ENCODE assay signal across 8 mouse cellular contexts in genomic region chr9:50603998-50604324, GRCm38 (mm10). TPM values are rescaled to one million over a fixed set of nuclear protein-coding genes. Genes with fewer than 3 reads are reported as not detected.
DNase-seq lines count a peak whose midpoint lies in the region; ATAC-seq and TF ChIP-seq lines count a peak whose summit lies in the region.

No protein-coding gene starts in this region.

- peak overlapping the region; percentile 87 for H3K4me2 ChIP-seq in lung, postnatal 0 days (replicated peaks; ENCODE audit: low read depth, low read length)
- H3K4me2 ChIP-seq in limb, embryonic 11.5 days (ENCODE audit: low read depth, severe bottlenecking) = peak overlapping the region; percentile 64

- H3K4me3 ChIP-seq in lung, postnatal 0 days (ENCODE audit: low read depth, low read length) = peak overlapping the region; percentile 66
- peak overlapping the region; percentile 72 for H3K4me3 ChIP-seq in limb, embryonic 11.5 days (ENCODE audit: low read depth, low read length)
- H3K4me3 ChIP-seq in olfactory bulb, adult 2 months (ENCODE audit: insufficient read depth, low read depth, low read length) = peak overlapping the region; percentile 92

- no peaks in the 10 kb centered on the region; the same call in 1 of the 2 replicates for H3K36me3 ChIP-seq in lung, postnatal 0 days (ENCODE audit: insufficient read depth, low read length)
- peaks cover 8% of the 10 kb centered on the region; the same call in 1 of the 2 replicates for H3K36me3 ChIP-seq in limb, embryonic 11.5 days (ENCODE audit: control insufficient read depth, insufficient read depth, low read length)

- no peaks in the 10 kb centered on the region for H3K9me3 ChIP-seq in lung, postnatal 0 days (ENCODE audit: low read length)
- no peaks in the 10 kb centered on the region for H3K9me3 ChIP-seq in limb, embryonic 11.5 days (ENCODE audit: control insufficient read depth, low read length)

- H3K27me3 ChIP-seq in lung, postnatal 0 days (replicated peaks; ENCODE audit: insufficient read depth, low read length) = no peaks in the 10 kb centered on the region
- H3K27me3 ChIP-seq in limb, embryonic 11.5 days (ENCODE audit: control insufficient read depth, insufficient read depth, low read length) = no peaks in the 10 kb centered on the region

- TF ChIP-seq POLR2A in olfactory bulb, adult 2 months (IDR thresholded peaks at IDR 0.05; ENCODE audit: insufficient read depth, low read depth, low read length) = no peak

- TF ChIP-seq EP300 in lung, postnatal 0 days (IDR thresholded peaks at IDR 0.05) = no peak

- peaks cover 18% of the 10 kb centered on the region; the same call in 1 of the 2 replicates for H3K4me1 ChIP-seq in lung, postnatal 0 days (ENCODE audit: insufficient read depth, low read depth, low read length)
- H3K4me1 ChIP-seq in limb, embryonic 11.5 days (ENCODE audit: control insufficient read depth, insufficient read depth, low read length) = peaks cover 4% of the 10 kb centered on the region
- peaks cover 9% of the 10 kb centered on the region for H3K4me1 ChIP-seq in olfactory bulb, adult 2 months (ENCODE audit: control insufficient read depth, insufficient read depth, low read length)

- H3K9ac ChIP-seq in lung, postnatal 0 days (replicated peaks; ENCODE audit: low read depth) = peak overlapping the region; percentile 60
- peak overlapping the region; percentile 86 for H3K9ac ChIP-seq in limb, embryonic 11.5 days (ENCODE audit: low read length)

- ATAC-seq in lung, postnatal 0 days = peak; percentile 78
- peak; percentile 79 for ATAC-seq in erythroblast, adult 5-6 weeks (replicated peaks; ENCODE audit: low FRiP score, poor library complexity, severe bottlenecking)
- ATAC-seq in limb, embryonic 11.5 days (ENCODE audit: insufficient number of reproducible peaks, low FRiP score, low TSS enrichment, low read depth) = peak; percentile 80

- under 1% methylated on average over 24 of the region's 24 CpGs for WGBS in lung, postnatal 0 days
- under 1% methylated on average over 24 of the region's 24 CpGs for WGBS in limb, embryonic 11.5 days
- under 1% methylated on average over 24 of the region's 24 CpGs for WGBS in olfactory bulb, adult 2 months

- TF ChIP-seq CTCF in lung, postnatal 0 days (IDR thresholded peaks at IDR 0.05) = peak; percentile 65
- no peak for TF ChIP-seq CTCF in olfactory bulb, adult 2 months (IDR thresholded peaks at IDR 0.05; ENCODE audit: insufficient read depth, low read depth, low read length)

- intact Hi-C loops in left cerebral cortex, postnatal 14 days (cut with DNase I) = no loop called here

- no peak for DNase-seq in lung, postnatal 0 days (ENCODE audit: low spot score)
- DNase-seq in lung, postnatal 4 days = no peak
- no peak for DNase-seq in limb, embryonic 11.5 days (ENCODE audit: low spot score)
- no peak for DNase-seq in thymus, adult 18-20 months
- DNase-seq in left cerebral cortex, postnatal 14 days (ENCODE audit: low spot score in 2 of 2) = no peak
- DNase-seq in layer of hippocampus, postnatal 36 days = no peak

- peak overlapping the region; percentile 87 for H3K27ac ChIP-seq in lung, postnatal 0 days (ENCODE audit: low read length)
- peak overlapping the region; percentile 71; the same call in 1 of the 2 replicates for H3K27ac ChIP-seq in limb, embryonic 11.5 days (replicated peaks; ENCODE audit: low read depth, low read length)
- no peak overlapping the region; the same call in 1 of the 2 replicates for H3K27ac ChIP-seq in olfactory bulb, adult 2 months (ENCODE audit: insufficient read depth, low read depth, low read length)

RNA-seq across cellular contexts. Expression of gene Timm8b, which starts 0.3 kb away (rescaled TPM):
- polyA plus RNA-seq in lung, postnatal 0 days (2015; fragmentation: Nextera tagmentation; extraction: Ambion mirVana) = 185 and 189 TPM in 2 replicates
- 21.1 and 27.1 TPM in 2 replicates for total RNA-seq in erythroblast, adult 5-6 weeks (2015; ENCODE audit: low replicate concordance)
- 27.5 and 70.9 TPM in 2 replicates for total RNA-seq in erythroblast, adult 5-6 weeks (2017; ENCODE audit: low replicate concordance)
- polyA plus RNA-seq in limb, embryonic 11.5 days (2014; fragmentation: Nextera tagmentation; extraction: Ambion mirVana) = 297 and 308 TPM in 2 replicates
- not detected in 2 replicates for polyA plus RNA-seq in olfactory bulb, adult 2 months (2012; ENCODE audit: insufficient read depth, insufficient read length, low replicate concordance, missing spikeins)
- 100 to 1,000 TPM; 230 to 244 TPM for total RNA-seq in left cerebral cortex, postnatal 14 days (2021)
- total RNA-seq in layer of hippocampus, postnatal 36 days (2021) = 100 to 1,000 TPM; 238 to 241 TPM

RNA-seq across cellular contexts. Expression of gene Sdhd, which starts 0.3 kb away (rescaled TPM):
- 235 and 252 TPM in 2 replicates for polyA plus RNA-seq in lung, postnatal 0 days (2015; fragmentation: Nextera tagmentation; extraction: Ambion mirVana)
- 50.0 and 63.1 TPM in 2 replicates for total RNA-seq in erythroblast, adult 5-6 weeks (2015; ENCODE audit: low replicate concordance)
- total RNA-seq in erythroblast, adult 5-6 weeks (2017; ENCODE audit: low replicate concordance) = 26.2 and 57.2 TPM in 2 replicates
- 293 and 303 TPM in 2 replicates for polyA plus RNA-seq in limb, embryonic 11.5 days (2014; fragmentation: Nextera tagmentation; extraction: Ambion mirVana)
- polyA plus RNA-seq in olfactory bulb, adult 2 months (2012; ENCODE audit: insufficient read depth, insufficient read length, low replicate concordance, missing spikeins) = not detected in 2 replicates
- total RNA-seq in left cerebral cortex, postnatal 14 days (2021) = 100 to 1,000 TPM; 124 to 129 TPM
- 100 to 1,000 TPM; 114 to 116 TPM for total RNA-seq in layer of hippocampus, postnatal 36 days (2021)

RNA-seq across cellular contexts. Expression of gene Pih1d2, which starts 13.2 kb away (rescaled TPM):
- polyA plus RNA-seq in lung, postnatal 0 days (2015; fragmentation: Nextera tagmentation; extraction: Ambion mirVana) = 14.5 and 16.6 TPM in 2 replicates
- total RNA-seq in erythroblast, adult 5-6 weeks (2015; ENCODE audit: low replicate concordance) = not detected in 2 replicates
- 0.42 and 1.0 TPM in 2 replicates for total RNA-seq in erythroblast, adult 5-6 weeks (2017; ENCODE audit: low replicate concordance)
- 5.0 and 5.6 TPM in 2 replicates for polyA plus RNA-seq in limb, embryonic 11.5 days (2014; fragmentation: Nextera tagmentation; extraction: Ambion mirVana)
- polyA plus RNA-seq in olfactory bulb, adult 2 months (2012; ENCODE audit: insufficient read depth, insufficient read length, low replicate concordance, missing spikeins) = not detected in 2 replicates
- total RNA-seq in left cerebral cortex, postnatal 14 days (2021) = 1 to 10 TPM; 2.1 to 3.2 TPM
- 1 to 10 TPM; 2.2 to 3.0 TPM for total RNA-seq in layer of hippocampus, postnatal 36 days (2021)

RNA-seq across cellular contexts. Expression of gene Nkapd1, which starts 13.3 kb away (rescaled TPM):
- polyA plus RNA-seq in lung, postnatal 0 days (2015; fragmentation: Nextera tagmentation; extraction: Ambion mirVana) = 25.2 and 26.5 TPM in 2 replicates
- total RNA-seq in erythroblast, adult 5-6 weeks (2015; ENCODE audit: low replicate concordance) = 9.0 and 15.3 TPM in 2 replicates
- 5.3 and 7.2 TPM in 2 replicates for total RNA-seq in erythroblast, adult 5-6 weeks (2017; ENCODE audit: low replicate concordance)
- 29.7 and 32.3 TPM in 2 replicates for polyA plus RNA-seq in limb, embryonic 11.5 days (2014; fragmentation: Nextera tagmentation; extraction: Ambion mirVana)
- not detected in 2 replicates for polyA plus RNA-seq in olfactory bulb, adult 2 months (2012; ENCODE audit: insufficient read depth, insufficient read length, low replicate concordance, missing spikeins)
- 10 to 100 TPM; 29.2 to 30.0 TPM for total RNA-seq in left cerebral cortex, postnatal 14 days (2021)
- total RNA-seq in layer of hippocampus, postnatal 36 days (2021) = 10 to 100 TPM; 18.3 to 22.7 TPM

RNA-seq across cellular contexts. Expression of gene Tex12, which starts 42.8 kb away (rescaled TPM):
- polyA plus RNA-seq in lung, postnatal 0 days (2015; fragmentation: Nextera tagmentation; extraction: Ambion mirVana) = not detected in 2 replicates
- not detected in 2 replicates for total RNA-seq in erythroblast, adult 5-6 weeks (2015; ENCODE audit: low replicate concordance)
- total RNA-seq in erythroblast, adult 5-6 weeks (2017; ENCODE audit: low replicate concordance) = not detected in 2 replicates
- polyA plus RNA-seq in limb, embryonic 11.5 days (2014; fragmentation: Nextera tagmentation; extraction: Ambion mirVana) = not detected in 2 replicates
- not detected in 2 replicates for polyA plus RNA-seq in olfactory bulb, adult 2 months (2012; ENCODE audit: insufficient read depth, insufficient read length, low replicate concordance, missing spikeins)
- total RNA-seq in left cerebral cortex, postnatal 14 days (2021) = not detected
- total RNA-seq in layer of hippocampus, postnatal 36 days (2021) = not detected
